ENCODE assay signal across 25 mouse cellular contexts in the genomic region with DNA sequence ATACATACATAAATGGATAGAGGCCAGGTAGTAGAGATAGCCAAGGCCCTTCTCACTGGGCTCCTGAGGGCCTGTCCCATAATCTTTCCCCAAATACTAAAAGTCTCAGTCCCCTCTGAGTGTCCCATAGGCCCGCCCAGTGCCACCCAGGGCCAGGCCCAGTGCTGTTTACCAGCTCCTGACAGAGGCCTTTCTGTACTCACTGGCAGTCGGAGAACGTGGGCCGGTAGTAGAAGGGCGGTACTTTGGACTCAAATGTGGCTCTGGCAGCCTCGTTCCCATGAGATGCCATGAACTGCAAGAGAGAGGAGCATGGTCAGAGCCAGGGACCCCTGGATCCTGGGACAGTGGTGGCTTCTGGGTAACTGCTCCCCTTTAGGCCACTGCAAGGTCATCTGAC. TPM values are rescaled to one million over a fixed set of nuclear protein-coding genes. Genes with fewer than 3 reads are reported as not detected.
A peak's percentile ranks its signal among the peaks of the same experiment; 100 is the strongest.
DNase-seq lines count a peak whose midpoint lies in the region; ATAC-seq and TF ChIP-seq lines count a peak whose summit lies in the region.
"Had no signal": no experiment of that assay in that cellular context is flagged by ENCODE, and none has a peak within 500 bp of the region (broad histone marks: within the 10 kb centered on the region; RNA-seq: fewer than 3 reads in every experiment).

No protein-coding gene starts in this region.

- no peaks in the 10 kb centered on the region for H3K9me3 ChIP-seq in kidney, embryonic 16.5 days (ENCODE audit: low read length)
- H3K9me3 ChIP-seq: embryonic facial prominence, embryonic 10.5 days; forebrain, embryonic 13.5 days; heart, embryonic 15.5 days; hindbrain, embryonic 13.5 days had no signal

- 67% methylated on average over 6 of the region's 6 CpGs for WGBS in kidney, adult 2 months
- WGBS in kidney, embryonic 16.5 days: 88% methylated on average over 6 of the region's 6 CpGs
- WGBS in small intestine, adult 2 months: 42% methylated on average over 6 of the region's 6 CpGs

- TF ChIP-seq POLR2A in kidney, adult 2 months (IDR thresholded peaks at IDR 0.05; ENCODE audit: low read depth, low read length): no peak
- TF ChIP-seq POLR2A in small intestine, adult 2 months (IDR thresholded peaks at IDR 0.05; ENCODE audit: low read depth, low read length): peak; percentile 22; the same call in 1 of the 2 replicates

- TF ChIP-seq CTCF in kidney, adult 2 months (conservative IDR thresholded peaks at IDR 0.05; ENCODE audit: insufficient read depth, insufficient read length, low read depth, low read length): no peak
- no peak for TF ChIP-seq CTCF in small intestine, adult 2 months (IDR thresholded peaks at IDR 0.05; ENCODE audit: extremely low read depth, insufficient read length, insufficient replicate concordance, low read depth, low read length)

- no peak overlapping the region for H3K9ac ChIP-seq in kidney, embryonic 16.5 days (replicated peaks; ENCODE audit: low read length)
- H3K9ac ChIP-seq: forebrain, embryonic 13.5 days; heart, embryonic 15.5 days; hindbrain, embryonic 13.5 days had no signal

- ATAC-seq in kidney, embryonic 16.5 days (ENCODE audit: low FRiP score, low TSS enrichment): no peak
- ATAC-seq: forebrain, embryonic 13.5 days; hindbrain, postnatal 0 days had no signal

- no peak overlapping the region for H3K4me2 ChIP-seq in kidney, embryonic 16.5 days (replicated peaks; ENCODE audit: low read depth, low read length)
- H3K4me2 ChIP-seq: forebrain, embryonic 13.5 days; heart, embryonic 11.5 days; heart, embryonic 15.5 days; hindbrain, embryonic 13.5 days had no signal

- no peaks in the 10 kb centered on the region for H3K36me3 ChIP-seq in kidney, adult 2 months (ENCODE audit: control insufficient read depth, insufficient read depth, low read length)
- H3K36me3 ChIP-seq in kidney, embryonic 16.5 days (ENCODE audit: insufficient read depth, low read length): no peaks in the 10 kb centered on the region
- H3K36me3 ChIP-seq in small intestine, adult 2 months (ENCODE audit: control insufficient read depth, insufficient read depth, low read length): peaks cover 32% of the 10 kb centered on the region
- H3K36me3 ChIP-seq: embryonic facial prominence, embryonic 10.5 days; heart, embryonic 15.5 days; hindbrain, embryonic 13.5 days had no signal

- peak; percentile 25 for DNase-seq in kidney, adult 2 months
- DNase-seq in layer of hippocampus, adult 9-11 months: peak; percentile 82
- DNase-seq in layer of hippocampus, postnatal 10 days (ENCODE audit: low spot score in 2 of 2): no peak
- peak; percentile 91 for DNase-seq in brain, adult 2 months (ENCODE audit: low read depth, low spot score)
- DNase-seq in ovary, postnatal 36 days (ENCODE audit: low spot score): no peak
- no peak for DNase-seq in heart, adult 11 months
- DNase-seq: adrenal gland, adult 8-10 months; adrenal gland, postnatal 36 days; cerebellum, adult 11 months; cerebellum, adult 9-10 months; cerebellum, postnatal 36 days; gastrocnemius, postnatal 10 days; heart, adult 2 months; heart, postnatal 14 days had no signal

- H3K27me3 ChIP-seq in kidney, adult 2 months (replicated peaks; ENCODE audit: control insufficient read depth, insufficient read depth, low read length): no peaks in the 10 kb centered on the region
- H3K27me3 ChIP-seq in kidney, embryonic 16.5 days (ENCODE audit: insufficient read depth, low read length): no peaks in the 10 kb centered on the region
- H3K27me3 ChIP-seq in small intestine, adult 2 months (ENCODE audit: control insufficient read depth, insufficient read depth, low read length): no peaks in the 10 kb centered on the region
- H3K27me3 ChIP-seq: forebrain, embryonic 13.5 days; heart, embryonic 15.5 days; hindbrain, embryonic 13.5 days had no signal

- no peak overlapping the region for H3K27ac ChIP-seq in kidney, adult 2 months (ENCODE audit: insufficient read depth, low read depth, low read length)
- no peak overlapping the region for H3K27ac ChIP-seq in kidney, embryonic 16.5 days (ENCODE audit: low read length)
- H3K27ac ChIP-seq in small intestine, adult 2 months (ENCODE audit: insufficient read depth, low read depth, low read length): peak overlapping the region; percentile 97
- H3K27ac ChIP-seq: embryonic facial prominence, embryonic 10.5 days; forebrain, embryonic 13.5 days; heart, adult 2 months; heart, embryonic 15.5 days; hindbrain, embryonic 13.5 days; hindbrain, postnatal 0 days had no signal

- H3K4me3 ChIP-seq in kidney, adult 2 months (ENCODE audit: insufficient read depth, low read depth, low read length): no peak overlapping the region
- H3K4me3 ChIP-seq in kidney, embryonic 16.5 days (ENCODE audit: low read length): no peak overlapping the region
- no peak overlapping the region for H3K4me3 ChIP-seq in small intestine, adult 2 months (ENCODE audit: low read depth, low read length)
- H3K4me3 ChIP-seq: embryonic facial prominence, embryonic 10.5 days; forebrain, embryonic 13.5 days; heart, adult 2 months; heart, embryonic 15.5 days; hindbrain, embryonic 13.5 days had no signal

- peaks cover 9% of the 10 kb centered on the region for H3K4me1 ChIP-seq in kidney, adult 2 months (ENCODE audit: control insufficient read depth, insufficient read depth, low read length)
- H3K4me1 ChIP-seq in kidney, embryonic 16.5 days (ENCODE audit: insufficient read depth, low read length): no peaks in the 10 kb centered on the region
- peaks cover 59% of the 10 kb centered on the region for H3K4me1 ChIP-seq in small intestine, adult 2 months (ENCODE audit: control insufficient read depth, insufficient read depth, insufficient read length, low read length)
- H3K4me1 ChIP-seq: forebrain, embryonic 13.5 days; hindbrain, embryonic 13.5 days had no signal

RNA-seq across cellular contexts. Expression of a gene that starts 23.3 kb away (rescaled TPM):
- polyA plus RNA-seq in kidney, adult 2 months (2012; rRNA removed): 29.5 and 34.2 TPM in 2 replicates
- 1.1 and 1.7 TPM in 2 replicates for polyA plus RNA-seq in kidney, embryonic 16.5 days (2015; fragmentation: Nextera tagmentation; extraction: Ambion mirVana)
- 100 to 1,000 TPM; 255 to 270 TPM for total RNA-seq in layer of hippocampus, postnatal 10 days (2021)
- 57.8 and 234 TPM in 2 replicates for polyA plus RNA-seq in small intestine, adult 2 months (2012; rRNA removed)

RNA-seq across cellular contexts. Expression of a gene that starts 49.1 kb away (rescaled TPM):
- polyA plus RNA-seq in kidney, adult 2 months (2012; rRNA removed): 114 and 125 TPM in 2 replicates
- polyA plus RNA-seq in kidney, embryonic 16.5 days (2015; fragmentation: Nextera tagmentation; extraction: Ambion mirVana): 99.3 and 104 TPM in 2 replicates
- total RNA-seq in layer of hippocampus, postnatal 10 days (2021): 10 to 100 TPM; 74.9 to 79.5 TPM
- 58.8 and 104 TPM in 2 replicates for polyA plus RNA-seq in small intestine, adult 2 months (2012; rRNA removed)

RNA-seq across cellular contexts. Expression of a gene that starts 50.0 kb away (rescaled TPM):
- polyA plus RNA-seq in kidney, adult 2 months (2012; rRNA removed): 79.3 and 96.2 TPM in 2 replicates
- polyA plus RNA-seq in kidney, embryonic 16.5 days (2015; fragmentation: Nextera tagmentation; extraction: Ambion mirVana): 148 and 161 TPM in 2 replicates
- 10 to 100 TPM; 51.7 to 60.2 TPM for total RNA-seq in layer of hippocampus, postnatal 10 days (2021)
- polyA plus RNA-seq in small intestine, adult 2 months (2012; rRNA removed): 82.6 and 240 TPM in 2 replicates

RNA-seq across cellular contexts. Expression of a gene that starts 50.3 kb away (rescaled TPM):
- not detected in 2 replicates for polyA plus RNA-seq in kidney, adult 2 months (2012; rRNA removed)
- not detected in 2 replicates for polyA plus RNA-seq in kidney, embryonic 16.5 days (2015; fragmentation: Nextera tagmentation; extraction: Ambion mirVana)
- not detected for total RNA-seq in layer of hippocampus, postnatal 10 days (2021)
- polyA plus RNA-seq in small intestine, adult 2 months (2012; rRNA removed): 0.32 and 2.0 TPM in 2 replicates
- total RNA-seq: adrenal gland, adult 8-10 months; adrenal gland, postnatal 36 days; ES-E14; gastrocnemius, postnatal 10 days; gastrocnemius, postnatal 4 days; heart, adult 2 months; heart, postnatal 14 days; hematopoietic stem cell, adult 5-6 weeks; hindbrain, postnatal 0 days had no signal
- polyA plus RNA-seq: embryonic facial prominence, embryonic 10.5 days; forebrain, embryonic 13.5 days; heart, adult 2 months; heart, embryonic 11.5 days; heart, embryonic 15.5 days; hindbrain, embryonic 13.5 days; hindbrain, postnatal 0 days had no signal

Comparison
In these comparisons a context has a peak if more than half of its experiments do, and no peak if none do; other contexts are left out.
1. DNase-seq: peak in kidney, adult 2 months (single experiment), layer of hippocampus, adult 9-11 months (single experiment) and brain, adult 2 months (single experiment); none in layer of hippocampus, postnatal 10 days (0 of 2), ovary, postnatal 36 days (single experiment) and heart, adult 11 months (single experiment).
2. RNA of a gene that starts 23.3 kb away (polyA plus RNA-seq): 57.8 to 234 TPM in small intestine, adult 2 months and 29.5 to 34.2 TPM in kidney, adult 2 months; 1.1 to 1.7 TPM in kidney, embryonic 16.5 days; every median in the first group is over 10 times any median in the second.